Mouse (Mus musculus) midbrain, embryonic 12.5 days (tissue): ENCODE measurements around the gene Tmem262. TPM values are rescaled to one million over a fixed set of nuclear protein-coding genes. Genes with fewer than 3 reads are reported as not detected.
A peak's percentile ranks its signal among the peaks of the same experiment; 100 is the strongest.

Experiments
- ATAC-seq: fragments of 200-750 bp; cut with Nextera tagmentation; 2 replicates; pipeline ENCODE4 v1.8.0; 2017; ENCODE audit warnings: low read depth, moderate TSS enrichment, moderate library complexity; ENCODE audit not compliant: low FRiP score
- H3K27ac ChIP-seq: fragments of 300-500 bp; sonication (generic); replicated peaks from 2 replicates; pipeline ENCODE4 v1.5.1; 2016; ENCODE audit warnings: mild to moderate bottlenecking
- H3K27me3 ChIP-seq: fragments of 300-500 bp; sonication (generic); 2 replicates; pipeline ENCODE4 v1.6.1; 2016; ENCODE audit warnings: mild to moderate bottlenecking
- H3K36me3 ChIP-seq: fragments of 300-500 bp; sonication (generic); 2 replicates; pipeline ENCODE4 v1.6.1; 2016
- H3K4me1 ChIP-seq: fragments of 300-500 bp; sonication (generic); 2 replicates; pipeline ENCODE4 v1.6.1; 2016
- H3K4me2 ChIP-seq: fragments of 300-500 bp; sonication (generic); replicated peaks from 2 replicates; pipeline ENCODE4 v1.6.1; 2016; ENCODE audit warnings: mild to moderate bottlenecking, moderate library complexity
- H3K4me3 ChIP-seq: fragments of 300-500 bp; sonication (generic); 2 replicates; pipeline ENCODE4 v1.5.1; 2016; ENCODE audit warnings: mild to moderate bottlenecking
- H3K9ac ChIP-seq: fragments of 300-500 bp; sonication (generic); replicated peaks from 2 replicates; pipeline ENCODE4 v1.6.1; 2016; ENCODE audit warnings: mild to moderate bottlenecking, moderate library complexity
- H3K9me3 ChIP-seq: fragments of 300-500 bp; sonication (generic); 2 replicates; pipeline ENCODE4 v1.6.1; 2016; ENCODE audit warnings: mild to moderate bottlenecking
- WGBS: fragments of 180-500 bp; shearing (Covaris S2); methylation state at CpG from one replicate; pipeline ENCODE4 v1.1.7; 2016; 5-methylcytosine and 5-hydroxymethylcytosine counted together
- polyA plus RNA-seq: library from polyadenylated mRNA; unstranded; fragments of >200 nt; fragmentation: Nextera tagmentation; extraction: Ambion mirVana; gene quantifications from 2 replicates; pipeline ENCODE4 v1.2.1, GENCODE M21; 2016

Tmem262 gene
- polyA plus RNA-seq, 1 experiment from 2014 or later: not detected

DNA sequence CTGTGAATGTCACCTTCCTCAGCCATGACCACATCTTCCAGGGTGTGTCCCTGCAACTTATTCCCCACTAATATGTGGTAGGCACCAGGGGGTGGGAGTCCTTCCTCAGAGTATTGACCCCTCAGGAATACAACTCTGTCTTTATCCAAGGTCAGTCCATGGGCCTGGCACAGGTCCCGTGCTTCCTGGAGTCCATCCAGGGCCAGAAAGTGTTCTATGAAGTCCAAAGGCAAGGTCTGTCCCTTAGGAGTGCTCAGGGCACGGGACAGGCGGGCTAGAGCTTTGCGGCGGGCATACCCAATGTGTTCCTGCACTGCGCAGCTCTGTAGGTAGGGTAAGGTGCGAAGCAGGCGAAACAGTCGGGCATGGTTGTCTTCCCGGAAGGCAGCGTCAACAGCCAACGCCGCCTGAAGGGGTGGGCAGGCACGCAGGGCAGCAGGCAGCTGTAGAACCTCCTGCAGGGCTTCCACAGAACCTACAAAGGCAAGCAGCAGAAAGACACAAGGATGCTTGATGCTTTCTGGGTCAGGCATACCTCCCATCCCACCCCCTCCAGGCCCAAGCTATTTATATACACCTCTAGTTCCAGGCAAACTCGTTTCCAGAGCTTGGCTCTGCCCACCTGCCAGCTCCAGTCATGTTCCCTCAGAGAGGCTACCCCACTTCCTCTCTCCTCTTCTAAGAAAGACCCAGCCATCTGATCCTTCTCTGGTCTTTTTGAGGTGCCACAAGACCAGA lies 36.4 kb downstream of the Tmem262 start:
- 0 out of 2 replicates have a peak overlapping the region, but pooled peaks have one; percentile 89 for H3K4me3 ChIP-seq
- no peaks in the 10 kb centered on the region for H3K9me3 ChIP-seq
- ATAC-seq: no peak
- 94% methylated on average over 15 of the region's 15 CpGs for WGBS
- H3K27me3 ChIP-seq: no peaks in the 10 kb centered on the region
- peaks cover 23% of the 10 kb centered on the region for H3K4me1 ChIP-seq
- H3K27ac ChIP-seq: no peak overlapping the region
- peaks cover 24% of the 10 kb centered on the region for H3K36me3 ChIP-seq
- H3K9ac ChIP-seq: no peak overlapping the region
- 0 out of 2 replicates have a peak overlapping the region, but pooled peaks have one; percentile 95 for H3K4me2 ChIP-seq

DNA sequence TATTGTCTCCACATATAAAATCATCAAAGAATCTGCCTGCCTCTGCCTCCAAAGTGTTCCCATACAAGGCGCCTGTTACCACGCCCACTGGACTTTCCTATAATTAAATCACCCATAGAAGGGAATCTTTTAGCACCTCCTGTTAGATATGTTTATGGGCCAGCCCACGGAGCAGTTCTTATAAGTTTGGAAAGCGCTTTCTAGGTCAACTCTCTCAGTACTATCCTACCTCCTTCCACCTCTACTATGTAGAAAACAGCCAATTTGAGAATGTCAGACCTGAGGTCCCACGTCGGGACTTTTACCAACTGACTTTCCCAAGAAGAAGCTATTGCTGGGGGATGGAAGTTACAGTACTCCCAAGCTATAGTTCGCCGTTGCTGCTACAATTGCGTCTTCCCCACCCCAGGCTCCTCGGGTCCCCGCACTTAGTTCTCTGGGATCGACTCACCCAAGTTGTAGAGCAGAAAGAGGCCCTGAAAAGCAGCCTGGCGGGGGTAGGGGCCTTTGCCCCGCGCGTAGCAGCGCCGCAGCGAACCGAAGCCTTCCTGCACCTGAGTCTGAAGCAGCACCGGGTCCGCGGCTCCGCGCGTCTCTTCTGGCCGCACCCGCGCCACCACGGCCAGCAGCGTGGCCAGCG lies 37.6 kb downstream of the Tmem262 start:
- H3K4me1 ChIP-seq: peaks cover 25% of the 10 kb centered on the region
- H3K9ac ChIP-seq: peak overlapping the region; percentile 91
- WGBS: 5% methylated on average over 32 of the region's 32 CpGs
- peak overlapping the region; percentile 95 for H3K4me2 ChIP-seq
- no peaks in the 10 kb centered on the region for H3K27me3 ChIP-seq
- ATAC-seq: no peak
- H3K4me3 ChIP-seq: peak overlapping the region; percentile 89
- H3K9me3 ChIP-seq: no peaks in the 10 kb centered on the region
- H3K36me3 ChIP-seq: peaks cover 24% of the 10 kb centered on the region
- H3K27ac ChIP-seq: peak overlapping the region; percentile 96

DNA sequence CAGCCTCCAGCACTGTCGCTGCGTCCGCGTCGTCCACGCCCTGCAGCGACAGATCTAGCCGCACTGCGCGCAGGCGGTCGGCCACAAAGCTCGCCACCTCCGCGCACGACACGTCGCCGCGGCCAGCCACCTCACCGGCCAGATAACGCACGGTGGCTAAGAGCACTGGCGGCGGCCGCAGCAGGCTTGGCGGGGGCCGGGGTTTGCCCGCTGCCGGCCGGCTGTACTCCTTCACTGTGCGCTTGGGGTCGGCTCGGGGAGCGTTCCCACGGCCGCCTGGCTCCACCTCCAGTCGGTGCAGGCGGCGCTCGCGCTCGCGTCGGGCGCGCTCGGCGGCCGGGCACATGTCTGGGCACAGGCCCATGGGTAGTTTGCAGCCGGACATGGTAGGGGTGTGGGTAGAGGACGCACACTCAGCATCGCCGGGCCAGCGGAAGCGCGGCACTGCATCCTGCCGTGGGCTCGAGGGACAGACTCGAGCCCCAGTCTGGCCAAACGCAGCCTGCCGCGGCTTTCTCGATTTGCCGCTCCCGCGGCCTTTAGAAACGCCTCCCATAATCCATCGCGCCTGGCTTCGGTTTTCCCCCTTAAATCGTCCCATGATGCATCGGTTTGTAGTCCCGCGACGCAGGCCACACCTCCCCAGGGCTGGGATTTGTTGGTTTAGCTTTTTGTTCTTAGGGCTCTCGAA lies 38.3 kb downstream of the Tmem262 start, which contains the start of gene Sac3d1:
TSS of gene Sac3d1 (minus strand) at position 665 of the 691 bp plus-strand sequence.
- peak; percentile 88 for ATAC-seq
- Histone ChIP-seq H3K4me1 (peaks cover 25% of the 10 kb centered on the region), H3K9ac (peak within 1 kb of the TSS; percentile 91)

DNA sequence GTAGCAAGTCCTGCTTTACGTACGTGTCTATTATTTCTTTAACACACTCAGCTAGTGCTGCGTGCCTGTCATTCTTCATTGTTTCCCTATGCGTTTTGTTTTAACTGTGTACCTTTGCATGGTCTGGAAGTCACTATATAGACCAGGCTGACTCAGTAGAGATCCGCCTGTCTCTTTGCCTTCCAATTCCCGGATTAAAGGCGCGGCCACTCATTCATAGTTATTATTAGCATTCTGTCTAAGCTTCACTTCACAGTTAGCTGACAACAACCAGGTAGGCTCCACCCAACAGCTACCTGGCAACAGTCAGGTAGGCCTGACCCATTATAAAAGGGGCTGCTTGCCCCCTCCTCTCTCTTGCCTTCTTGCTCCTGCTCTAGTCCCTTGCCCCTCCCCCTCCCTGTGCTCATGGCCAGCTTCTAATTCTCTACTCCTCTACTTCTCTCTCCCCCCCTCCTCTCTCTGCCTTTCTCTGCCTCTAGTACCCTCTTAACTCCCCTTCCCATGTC lies 38.9 kb downstream of the Tmem262 start:
- Histone ChIP-seq H3K9me3 (no peaks in the 10 kb centered on the region), H3K36me3 (peaks cover 24% of the 10 kb centered on the region), H3K4me1 (peaks cover 25% of the 10 kb centered on the region), H3K9ac (peak overlapping the region; percentile 91), H3K4me3 (peak overlapping the region; percentile 89), H3K27ac (peak overlapping the region; percentile 96), H3K4me2 (peak overlapping the region; percentile 95), H3K27me3 (no peaks in the 10 kb centered on the region)
- under 1% methylated on average over 8 of the region's 8 CpGs for WGBS
- peak; percentile 44 for ATAC-seq

More for the DNA sequence above, 38.3 kb downstream of the Tmem262 start, which contains the start of gene Sac3d1:
- Histone ChIP-seq H3K27me3 (no peaks in the 10 kb centered on the region), H3K4me3 (peak within 1 kb of the TSS; percentile 89), H3K27ac (peak within 1 kb of the TSS; percentile 96), H3K9me3 (no peaks in the 10 kb centered on the region), H3K4me2 (peak within 1 kb of the TSS; percentile 95), H3K36me3 (peaks cover 24% of the 10 kb centered on the region)
- WGBS: under 1% methylated on average over 62 of the region's 77 CpGs

DNA sequence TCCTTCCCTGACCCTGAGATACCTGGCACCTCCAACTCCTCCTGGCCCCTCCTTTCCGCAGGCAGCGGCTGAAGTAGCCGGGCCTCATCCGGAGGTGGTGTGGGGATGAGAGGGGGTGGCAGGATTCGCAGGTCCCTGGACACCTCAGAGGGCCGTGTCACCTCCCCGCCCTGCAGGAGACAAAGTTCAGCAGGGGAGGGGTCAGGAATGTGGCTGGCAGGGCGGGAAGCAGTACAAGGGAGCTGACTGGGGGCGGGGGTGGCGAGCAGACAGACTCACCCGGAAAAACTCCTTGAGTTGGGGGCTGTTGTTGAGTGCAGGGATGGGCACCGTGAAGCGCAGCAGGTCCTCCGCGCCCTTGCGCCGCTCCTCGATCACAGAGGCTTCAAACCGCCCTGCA lies 41.9 kb downstream of the Tmem262 start:
- Histone ChIP-seq H3K36me3 (no peaks in the 10 kb centered on the region; the same call in 1 of the 2 replicates), H3K27me3 (no peaks in the 10 kb centered on the region), H3K9me3 (no peaks in the 10 kb centered on the region), H3K27ac (no peak overlapping the region), H3K4me2 (no peak overlapping the region), H3K9ac (no peak overlapping the region), H3K4me1 (peaks cover 21% of the 10 kb centered on the region), H3K4me3 (no peak overlapping the region)
- ATAC-seq: no peak
- WGBS: 32% methylated on average over 15 of the region's 19 CpGs

DNA sequence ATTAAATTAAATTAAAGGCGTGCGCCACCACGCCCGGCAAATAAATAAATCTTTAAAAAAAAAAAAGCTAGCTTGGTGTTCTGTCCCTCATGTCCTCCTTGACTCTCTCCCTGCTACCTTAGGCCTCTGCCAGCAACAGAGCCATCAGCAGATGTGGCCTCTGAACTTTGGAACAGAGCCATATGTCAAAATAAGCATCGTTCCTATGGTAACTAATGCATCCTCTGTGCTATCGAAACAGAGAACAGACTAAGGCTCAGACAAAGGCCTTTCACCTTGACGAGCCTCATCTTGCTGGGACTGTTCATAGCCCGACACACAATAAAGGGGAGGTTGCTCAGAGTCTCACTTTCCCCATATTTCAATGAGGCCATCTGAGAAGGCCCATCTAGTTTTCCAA lies 43.5 kb downstream of the Tmem262 start:
- Histone ChIP-seq H3K9me3 (no peaks in the 10 kb centered on the region), H3K27me3 (no peaks in the 10 kb centered on the region), H3K9ac (no peak overlapping the region), H3K4me1 (peaks cover 15% of the 10 kb centered on the region), H3K4me3 (no peak overlapping the region), H3K36me3 (no peaks in the 10 kb centered on the region; the same call in 1 of the 2 replicates), H3K27ac (no peak overlapping the region), H3K4me2 (no peak overlapping the region)
- ATAC-seq: no peak
- 82% methylated on average over 8 of the region's 8 CpGs for WGBS

DNA sequence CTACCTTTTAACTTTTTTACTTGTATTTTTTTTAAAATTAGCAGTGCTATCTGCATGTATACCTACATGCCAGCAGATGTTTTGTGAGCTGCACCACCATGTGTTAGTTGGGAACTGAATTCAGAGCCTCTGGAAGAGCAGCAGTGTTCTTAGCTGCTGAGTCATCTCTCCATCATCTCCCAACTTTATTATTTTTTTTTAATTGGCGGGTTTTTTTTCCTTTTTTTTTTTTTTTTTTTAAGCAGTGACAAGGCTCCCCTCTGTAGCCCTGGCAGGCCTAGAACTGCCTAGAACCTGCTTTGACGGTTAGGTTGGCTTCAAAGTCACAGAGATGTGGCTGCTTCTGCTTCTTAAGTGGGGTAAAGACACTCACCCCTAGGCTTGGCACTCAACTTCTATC lies 45.1 kb downstream of the Tmem262 start:
- 76% methylated on average over 2 of the region's 2 CpGs for WGBS
- Histone ChIP-seq H3K27me3 (no peaks in the 10 kb centered on the region), H3K4me3 (no peak overlapping the region), H3K4me1 (peaks cover 7% of the 10 kb centered on the region; the same call in 1 of the 2 replicates), H3K9ac (no peak overlapping the region), H3K27ac (no peak overlapping the region), H3K4me2 (no peak overlapping the region), H3K9me3 (no peaks in the 10 kb centered on the region), H3K36me3 (no peaks in the 10 kb centered on the region; the same call in 1 of the 2 replicates)
- no peak for ATAC-seq

DNA sequence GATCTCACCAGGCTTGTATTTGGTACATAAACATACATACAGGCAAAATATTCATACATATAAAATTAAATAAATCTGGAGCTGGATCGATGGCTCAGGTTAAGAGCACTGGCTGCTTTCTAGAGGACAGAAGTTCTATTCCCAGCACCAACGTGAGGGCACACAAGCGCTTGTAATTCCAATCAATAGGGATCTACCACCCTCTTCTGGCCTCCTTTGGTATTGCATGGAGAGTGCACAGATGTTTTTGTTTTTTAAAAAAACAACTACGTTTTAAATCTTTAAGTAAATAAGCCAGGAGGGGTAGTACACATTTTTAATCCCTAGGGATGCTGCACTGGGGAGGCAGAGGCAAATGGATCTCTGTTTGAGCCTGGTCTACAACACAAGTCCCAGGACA lies 46.5 kb downstream of the Tmem262 start:
- Histone ChIP-seq H3K4me2 (no peak overlapping the region), H3K27me3 (no peaks in the 10 kb centered on the region), H3K4me1 (peaks cover 7% of the 10 kb centered on the region; the same call in 1 of the 2 replicates), H3K36me3 (no peaks in the 10 kb centered on the region), H3K9ac (no peak overlapping the region), H3K27ac (no peak overlapping the region), H3K9me3 (no peaks in the 10 kb centered on the region), H3K4me3 (no peak overlapping the region)
- no peak for ATAC-seq
- 26% methylated on average over 4 of the region's 4 CpGs for WGBS

DNA sequence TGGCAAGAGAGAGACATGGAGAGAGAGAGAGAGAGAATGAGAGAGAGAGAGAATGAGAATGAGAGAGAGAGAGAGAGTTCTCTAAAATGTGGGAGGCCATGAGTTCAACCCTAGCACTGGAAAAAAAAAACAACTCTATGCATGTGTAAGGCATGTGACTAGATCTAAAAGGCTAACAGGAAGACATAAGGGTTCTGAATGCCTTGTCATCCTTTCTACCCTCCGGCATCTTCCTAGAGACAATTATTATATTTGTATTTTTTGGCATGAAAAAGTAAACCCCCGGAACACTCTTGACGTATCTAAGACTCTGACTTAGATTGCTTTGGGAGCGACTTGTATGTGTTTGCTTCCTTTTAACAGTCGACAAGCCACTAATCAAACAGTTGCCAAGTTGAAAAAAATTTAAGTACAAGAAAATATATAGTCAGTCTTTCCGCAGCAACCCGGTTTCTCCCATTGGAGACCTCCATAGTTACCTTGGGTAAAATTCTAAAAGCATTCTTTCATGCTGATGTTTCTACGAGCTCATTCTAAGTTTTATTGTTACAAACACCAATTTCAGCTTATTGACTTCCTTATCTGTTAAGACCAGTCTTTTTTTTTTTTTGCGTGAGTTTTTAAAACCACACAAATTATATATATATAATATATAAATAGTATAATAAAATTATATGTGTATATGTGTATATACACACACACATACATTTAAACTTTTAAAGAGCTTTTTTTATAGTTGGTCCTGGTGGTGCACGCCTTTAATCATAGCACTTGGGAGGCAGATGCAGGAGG lies 47.2 kb downstream of the Tmem262 start:
- Histone ChIP-seq H3K4me2 (peak overlapping the region; percentile 68), H3K9me3 (no peaks in the 10 kb centered on the region), H3K36me3 (no peaks in the 10 kb centered on the region), H3K27me3 (no peaks in the 10 kb centered on the region), H3K27ac (peak overlapping the region; percentile 83; the same call in 1 of the 2 replicates), H3K9ac (peak overlapping the region; percentile 59; the same call in 1 of the 2 replicates), H3K4me3 (peak overlapping the region; percentile 55), H3K4me1 (peaks cover 5% of the 10 kb centered on the region; the same call in 1 of the 2 replicates)
- no peak for ATAC-seq
- WGBS: 79% methylated on average over 10 of the region's 10 CpGs

DNA sequence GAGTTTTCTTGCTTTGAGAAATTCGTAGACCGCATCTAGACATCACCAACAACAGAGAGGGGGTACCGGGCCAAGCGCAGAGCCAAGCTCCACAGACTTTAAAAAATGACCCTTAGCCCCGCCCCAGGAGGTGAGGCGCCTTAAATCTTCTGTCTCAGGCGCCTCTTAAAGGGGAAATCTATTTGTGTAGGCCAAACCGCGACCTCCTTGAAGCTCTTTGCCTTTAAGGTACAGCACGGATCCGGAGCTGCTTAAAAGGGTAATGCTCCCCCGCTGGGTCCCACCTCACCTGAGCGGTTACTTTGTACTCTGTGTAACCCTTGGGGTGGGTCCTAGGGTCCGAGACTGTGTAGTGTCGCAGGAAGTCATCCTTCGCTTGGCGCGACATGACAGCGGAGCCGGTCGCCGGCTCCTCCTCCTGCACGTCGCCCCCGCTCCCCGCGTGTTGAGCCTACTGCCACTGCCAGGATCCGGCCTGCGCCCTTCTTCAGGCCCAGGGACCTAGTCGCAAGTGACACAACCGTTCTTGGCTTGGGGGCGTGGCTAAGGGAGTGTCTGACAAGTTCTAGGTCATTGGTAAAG lies 48.0 kb downstream of the Tmem262 start, which contains the start of gene Snx15:
TSS of gene Snx15 (minus strand) at position 545 of the 582 bp plus-strand sequence.
- Histone ChIP-seq H3K27me3 (no peaks in the 10 kb centered on the region), H3K9ac (peak within 1 kb of the TSS; percentile 59), H3K4me2 (peak within 1 kb of the TSS; percentile 68), H3K9me3 (no peaks in the 10 kb centered on the region), H3K27ac (peak within 1 kb of the TSS; percentile 83), H3K4me3 (peak within 1 kb of the TSS; percentile 55), H3K36me3 (no peaks in the 10 kb centered on the region), H3K4me1 (peaks cover 5% of the 10 kb centered on the region; the same call in 1 of the 2 replicates)
- WGBS: under 1% methylated on average over 32 of the region's 32 CpGs
- ATAC-seq: peak; percentile 92
